Mouse (Mus musculus): ENCODE measurements at regions not wholly inside any gene's neighbourhood (a gene's known extent, or its start where the extent isn't known, plus 50 kb on each side); places are given as distances from the start of the nearest gene placed in this dataset.

DNA sequence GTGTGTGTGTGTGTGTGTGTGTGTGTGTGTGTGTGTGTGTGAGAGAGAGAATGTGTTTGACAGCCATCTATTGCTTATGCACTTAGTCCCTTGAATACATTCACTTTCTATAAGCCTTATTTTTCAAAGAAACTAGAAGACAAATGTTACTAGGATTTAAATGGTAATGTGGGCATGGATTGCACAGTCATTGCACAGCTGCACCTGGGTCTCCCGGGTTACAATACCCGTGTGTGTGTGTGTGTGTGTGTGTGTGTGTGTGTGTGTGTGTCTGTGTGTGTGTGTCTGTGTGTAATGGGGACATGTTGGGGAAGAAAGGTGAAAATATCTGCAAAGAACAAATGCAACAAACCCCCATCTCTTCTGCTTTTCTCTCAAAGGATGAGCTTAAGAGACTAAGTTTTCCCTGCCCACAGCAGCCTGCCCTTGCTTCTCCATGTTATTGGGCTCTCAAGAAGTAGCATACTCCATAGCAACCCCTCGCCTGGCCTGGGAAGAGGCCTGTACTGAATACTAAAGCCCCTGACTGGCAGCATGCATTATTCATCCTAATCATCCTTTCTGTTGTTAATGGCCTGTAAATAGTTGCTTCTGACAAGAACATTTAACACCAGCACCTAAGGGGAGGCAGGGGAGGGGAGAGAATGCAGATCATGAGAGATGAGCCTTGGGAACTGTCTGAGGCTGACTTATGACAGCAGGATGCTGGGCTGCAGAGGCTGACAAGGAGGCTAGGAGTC lies 467.8 kb upstream of the Mctp2 start:
- ATAC-seq: peak; percentile 91
- Histone ChIP-seq H3K4me1 (peaks cover 11% of the 10 kb centered on the region), H3K27me3 (no peaks in the 10 kb centered on the region), H3K27ac (peak overlapping the region; percentile 44), H3K9ac (no peak overlapping the region), H3K4me2 (no peak overlapping the region), H3K36me3 (ENCODE audit: poor library complexity, severe bottlenecking) (no peaks in the 10 kb centered on the region), H3K9me3 (replicated peaks) (no peaks in the 10 kb centered on the region), H3K4me3 (no peak overlapping the region)
- WGBS: 37% methylated on average over 3 of the region's 3 CpGs

DNA sequence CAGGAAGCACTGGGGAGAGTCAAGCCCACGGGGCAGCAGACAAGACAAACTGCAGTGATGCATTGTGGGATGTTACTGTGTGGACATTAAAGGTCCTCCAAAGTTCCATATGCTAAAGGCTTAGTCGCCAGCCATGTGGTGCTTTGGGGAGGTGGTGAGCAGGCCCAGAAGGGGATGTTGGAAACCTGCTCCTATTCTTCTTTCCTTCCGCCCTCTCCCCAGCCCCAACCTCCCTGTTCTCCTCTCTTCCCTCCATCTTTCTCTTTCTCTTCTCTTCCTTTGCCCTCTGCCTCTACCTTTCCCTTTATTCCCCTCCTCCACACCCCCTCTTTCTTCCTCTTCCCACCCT lies 468.3 kb upstream of the Mctp2 start:
- 49% methylated on average over 3 of the region's 3 CpGs for WGBS
- H3K4me2 ChIP-seq: no peak overlapping the region
- H3K9me3 ChIP-seq (replicated peaks): no peaks in the 10 kb centered on the region
- H3K36me3 ChIP-seq (ENCODE audit: poor library complexity, severe bottlenecking): no peaks in the 10 kb centered on the region
- ATAC-seq: no peak
- H3K27me3 ChIP-seq: no peaks in the 10 kb centered on the region
- no peak overlapping the region for H3K9ac ChIP-seq
- no peak overlapping the region for H3K4me3 ChIP-seq
- peak overlapping the region; percentile 44 for H3K27ac ChIP-seq
- peaks cover 11% of the 10 kb centered on the region for H3K4me1 ChIP-seq

DNA sequence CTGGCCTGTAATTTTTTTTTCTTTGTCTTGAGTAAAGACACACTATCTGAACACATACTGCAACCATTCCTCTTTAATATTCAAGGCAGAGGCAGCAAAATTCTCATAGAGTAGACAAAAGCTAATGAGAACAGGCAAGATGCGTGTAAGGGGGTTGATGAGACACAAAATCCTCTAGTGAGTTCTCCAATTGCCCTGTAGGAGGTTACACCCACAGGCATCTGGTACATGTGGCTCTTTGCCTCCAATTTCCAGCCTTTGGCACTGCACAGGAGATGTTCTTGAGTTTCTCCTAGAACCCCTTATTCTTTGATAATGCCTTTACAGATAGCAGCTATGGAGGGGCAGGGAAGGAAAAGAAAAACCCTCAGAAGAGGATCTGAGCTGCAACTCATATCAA lies 480.9 kb upstream of the Mctp2 start:
- 75% methylated on average over 1 of the region's 1 CpGs for WGBS
- Histone ChIP-seq H3K36me3 (ENCODE audit: poor library complexity, severe bottlenecking) (no peaks in the 10 kb centered on the region), H3K4me2 (no peak overlapping the region), H3K9me3 (replicated peaks) (no peaks in the 10 kb centered on the region), H3K4me1 (no peaks in the 10 kb centered on the region), H3K27ac (no peak overlapping the region), H3K4me3 (no peak overlapping the region), H3K27me3 (no peaks in the 10 kb centered on the region), H3K9ac (no peak overlapping the region)
- no peak for ATAC-seq

DNA sequence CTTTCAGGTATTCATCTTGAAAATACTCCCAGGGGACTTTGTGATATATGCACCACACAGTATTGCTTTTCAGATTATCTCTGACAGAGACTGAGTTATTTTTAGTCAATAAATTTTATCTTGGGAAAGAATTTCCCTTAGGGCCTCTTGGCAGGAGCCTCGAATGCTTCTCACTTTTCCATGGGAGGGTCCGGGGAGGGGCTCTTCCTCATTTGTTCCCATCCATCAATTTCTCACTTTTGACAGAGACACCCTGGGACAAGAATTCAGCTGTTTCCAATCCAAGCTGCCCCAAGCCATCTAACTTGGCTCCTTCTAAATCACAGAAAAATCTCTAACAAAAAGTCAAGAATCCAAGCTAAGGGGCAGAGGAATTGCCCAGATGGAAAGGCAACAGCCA lies 481.9 kb upstream of the Mctp2 start:
- H3K27me3 ChIP-seq: no peaks in the 10 kb centered on the region
- H3K9ac ChIP-seq: no peak overlapping the region
- no peak overlapping the region for H3K27ac ChIP-seq
- H3K9me3 ChIP-seq (replicated peaks): no peaks in the 10 kb centered on the region
- WGBS: 65% methylated on average over 2 of the region's 2 CpGs
- no peak overlapping the region for H3K4me3 ChIP-seq
- no peaks in the 10 kb centered on the region for H3K36me3 ChIP-seq (ENCODE audit: poor library complexity, severe bottlenecking)
- H3K4me2 ChIP-seq: no peak overlapping the region
- no peaks in the 10 kb centered on the region for H3K4me1 ChIP-seq
- no peak for ATAC-seq

DNA sequence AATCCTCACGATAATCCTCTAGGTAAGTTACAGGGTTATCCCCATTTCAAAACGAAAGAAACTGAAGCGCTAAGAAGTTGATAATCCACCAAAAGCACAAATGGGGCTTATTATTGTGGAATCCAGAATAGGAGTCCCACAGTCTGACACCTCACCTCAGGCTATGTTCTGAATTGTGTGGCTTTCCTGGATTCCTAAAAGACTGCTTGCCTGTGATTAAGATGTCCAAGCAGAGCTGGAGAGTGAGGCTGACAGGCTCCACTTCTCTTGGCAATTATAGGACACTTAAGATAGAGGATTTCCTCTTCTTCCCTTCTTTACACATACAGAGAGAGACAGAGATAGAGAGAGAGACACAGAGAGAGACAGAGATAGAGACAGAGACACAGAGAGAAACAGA lies 515.7 kb upstream of the Mctp2 start:
- Histone ChIP-seq H3K27ac (no peak overlapping the region), H3K4me1 (no peaks in the 10 kb centered on the region), H3K36me3 (ENCODE audit: poor library complexity, severe bottlenecking) (no peaks in the 10 kb centered on the region), H3K9ac (no peak overlapping the region), H3K27me3 (no peaks in the 10 kb centered on the region), H3K4me3 (no peak overlapping the region), H3K4me2 (no peak overlapping the region), H3K9me3 (replicated peaks) (no peaks in the 10 kb centered on the region)
- no peak for ATAC-seq
- 82% methylated on average over 3 of the region's 3 CpGs for WGBS

DNA sequence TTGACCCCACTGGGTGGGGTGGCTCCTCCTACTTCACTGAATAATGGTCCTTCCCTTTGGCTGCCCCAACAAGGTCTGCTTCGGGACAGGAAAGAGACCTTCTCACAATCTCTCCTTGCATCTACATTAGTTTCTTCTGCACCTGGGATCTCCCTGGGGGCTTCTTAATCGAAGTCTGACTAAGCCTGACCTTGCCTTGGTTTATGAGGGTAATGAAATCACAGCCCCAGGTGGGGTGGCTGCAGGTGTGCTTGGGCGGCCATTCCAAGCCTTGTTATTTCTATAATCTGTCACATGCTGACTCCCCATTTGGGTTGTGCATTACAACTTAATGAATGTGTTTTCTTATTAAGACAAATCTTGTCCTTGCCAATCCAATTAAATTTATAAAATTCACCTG lies 520.2 kb upstream of the Mctp2 start:
- 84% methylated on average over 3 of the region's 3 CpGs for WGBS
- no peak for ATAC-seq
- no peak overlapping the region for H3K4me2 ChIP-seq

DNA sequence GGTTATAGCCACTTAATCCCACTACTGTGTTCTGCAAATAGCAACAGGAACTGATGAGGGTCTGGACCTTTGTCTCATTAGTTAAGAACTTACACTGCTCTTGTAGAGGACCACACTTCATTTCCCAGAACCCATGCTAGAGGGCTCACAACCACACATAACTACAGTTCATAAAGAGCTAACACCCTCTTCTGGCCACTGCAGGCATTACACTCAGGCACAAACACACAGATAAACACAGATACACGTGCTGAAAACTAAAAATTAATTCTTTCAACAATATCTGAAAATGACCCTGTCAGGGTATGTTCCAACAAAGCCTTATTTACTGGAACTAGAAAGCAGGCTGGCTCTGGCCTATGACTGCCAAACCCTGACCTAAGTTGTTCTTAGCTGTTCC lies 529.0 kb upstream of the Mctp2 start:
- Histone ChIP-seq H3K27ac (no peak overlapping the region), H3K9me3 (replicated peaks) (no peaks in the 10 kb centered on the region), H3K4me1 (peaks cover 30% of the 10 kb centered on the region), H3K4me3 (no peak overlapping the region), H3K27me3 (no peaks in the 10 kb centered on the region), H3K9ac (no peak overlapping the region), H3K4me2 (no peak overlapping the region), H3K36me3 (ENCODE audit: poor library complexity, severe bottlenecking) (no peaks in the 10 kb centered on the region)
- no peak for ATAC-seq
- 90% methylated on average over 1 of the region's 1 CpGs for WGBS

More for the DNA sequence above, 520.2 kb upstream of the Mctp2 start:
- Histone ChIP-seq H3K9ac (no peak overlapping the region), H3K36me3 (ENCODE audit: poor library complexity, severe bottlenecking) (no peaks in the 10 kb centered on the region), H3K9me3 (replicated peaks) (peaks cover 5% of the 10 kb centered on the region), H3K27ac (no peak overlapping the region), H3K4me1 (no peaks in the 10 kb centered on the region), H3K4me3 (no peak overlapping the region), H3K27me3 (no peaks in the 10 kb centered on the region)

DNA sequence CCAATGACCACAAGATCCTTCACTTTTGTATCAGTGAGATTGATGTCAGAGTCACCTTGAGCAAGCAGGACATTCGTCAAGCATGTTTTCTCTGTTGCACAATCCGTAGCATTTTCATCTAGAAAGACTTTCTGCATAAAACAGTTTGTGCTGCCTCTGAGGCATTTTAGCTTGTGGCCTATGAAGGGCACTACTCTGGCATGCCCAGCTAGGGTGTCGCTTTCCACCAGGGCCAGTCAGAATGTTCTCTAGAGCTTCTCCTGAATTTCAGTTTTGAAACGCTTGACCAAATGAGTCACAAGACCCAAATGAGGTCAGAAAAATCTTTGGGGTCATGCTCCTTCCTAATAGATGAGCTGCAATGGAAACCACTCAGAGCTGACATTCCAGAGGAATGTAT lies 529.6 kb upstream of the Mctp2 start:
- no peaks in the 10 kb centered on the region for H3K9me3 ChIP-seq (replicated peaks)
- H3K9ac ChIP-seq: no peak overlapping the region
- no peaks in the 10 kb centered on the region for H3K27me3 ChIP-seq
- no peaks in the 10 kb centered on the region for H3K36me3 ChIP-seq (ENCODE audit: poor library complexity, severe bottlenecking)
- H3K4me1 ChIP-seq: peaks cover 30% of the 10 kb centered on the region
- ATAC-seq: no peak
- WGBS: 83% methylated on average over 4 of the region's 4 CpGs
- no peak overlapping the region for H3K27ac ChIP-seq
- no peak overlapping the region for H3K4me3 ChIP-seq
- no peak overlapping the region for H3K4me2 ChIP-seq

DNA sequence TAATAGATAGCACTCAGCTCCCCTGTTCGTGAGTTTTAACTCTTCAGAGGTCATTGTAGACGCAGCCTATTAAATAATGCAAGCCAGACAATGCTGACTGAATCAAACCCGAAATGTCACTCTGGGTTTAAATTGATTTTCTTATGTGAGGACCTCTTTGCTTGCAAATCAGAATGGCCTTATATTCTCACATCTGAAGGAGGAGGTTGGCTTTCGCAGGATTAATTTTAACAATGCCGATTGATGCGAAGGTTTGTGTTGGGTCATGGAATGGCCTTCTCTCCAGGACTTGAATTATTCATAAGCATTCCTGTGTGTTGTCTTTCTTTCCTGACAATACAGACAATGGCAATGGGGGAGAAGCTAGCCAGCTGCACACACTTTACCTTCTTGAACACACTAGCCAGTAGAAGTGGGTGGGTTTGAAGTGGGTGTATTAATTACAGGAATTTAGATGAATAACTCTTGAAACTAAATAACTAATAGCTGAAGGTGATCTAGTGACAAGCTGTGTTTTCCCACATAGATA lies 530.1 kb upstream of the Mctp2 start:
- no peaks in the 10 kb centered on the region for H3K27me3 ChIP-seq
- H3K27ac ChIP-seq: peak overlapping the region; percentile 27; the same call in 1 of the 2 replicates
- 34% methylated on average over 6 of the region's 6 CpGs for WGBS
- H3K4me1 ChIP-seq: peaks cover 30% of the 10 kb centered on the region
- H3K36me3 ChIP-seq (ENCODE audit: poor library complexity, severe bottlenecking): no peaks in the 10 kb centered on the region
- H3K9me3 ChIP-seq (replicated peaks): no peaks in the 10 kb centered on the region
- no peak overlapping the region for H3K4me3 ChIP-seq
- no peak overlapping the region for H3K4me2 ChIP-seq
- ATAC-seq: no peak
- no peak overlapping the region for H3K9ac ChIP-seq

DNA sequence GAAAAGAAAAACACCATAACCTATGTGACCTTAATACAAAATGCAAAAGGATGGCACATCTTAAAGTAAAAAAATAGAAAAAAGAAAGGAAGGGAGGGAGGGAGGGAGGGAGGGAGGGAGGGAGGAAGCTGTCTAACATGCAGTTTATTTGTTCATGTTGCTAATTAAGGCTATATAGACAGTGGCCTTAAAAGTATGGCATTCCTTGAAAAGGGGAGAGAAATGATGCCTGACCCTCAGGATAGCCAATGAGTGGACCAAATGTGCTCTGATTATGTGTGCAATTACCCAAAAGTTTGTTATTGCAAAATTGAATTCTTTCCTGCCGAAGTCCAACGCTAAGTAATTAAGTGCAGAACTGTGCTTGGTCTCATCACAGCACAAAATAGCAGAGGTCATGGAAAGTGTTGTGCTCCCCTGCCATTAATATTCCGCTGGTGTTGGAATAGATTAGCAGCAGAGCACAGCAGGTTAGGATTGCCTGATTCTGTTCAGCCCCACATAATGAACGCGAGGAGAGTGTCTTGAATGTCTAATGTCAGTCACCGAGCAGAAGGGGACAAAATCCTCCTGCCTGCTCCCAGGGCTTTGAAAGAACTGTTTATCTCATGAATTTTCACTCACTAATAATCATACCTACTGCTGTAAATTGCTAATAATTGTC lies 531.7 kb upstream of the Mctp2 start:
- H3K27me3 ChIP-seq: no peaks in the 10 kb centered on the region
- no peak overlapping the region for H3K4me3 ChIP-seq
- no peak overlapping the region for H3K9ac ChIP-seq
- no peaks in the 10 kb centered on the region for H3K36me3 ChIP-seq (ENCODE audit: poor library complexity, severe bottlenecking)
- H3K4me1 ChIP-seq: peaks cover 30% of the 10 kb centered on the region
- peak; percentile 90 for ATAC-seq
- H3K9me3 ChIP-seq (replicated peaks): no peaks in the 10 kb centered on the region
- WGBS: 2% methylated on average over 6 of the region's 6 CpGs
- H3K4me2 ChIP-seq: peak overlapping the region; percentile 28
- H3K27ac ChIP-seq: peak overlapping the region; percentile 78

DNA sequence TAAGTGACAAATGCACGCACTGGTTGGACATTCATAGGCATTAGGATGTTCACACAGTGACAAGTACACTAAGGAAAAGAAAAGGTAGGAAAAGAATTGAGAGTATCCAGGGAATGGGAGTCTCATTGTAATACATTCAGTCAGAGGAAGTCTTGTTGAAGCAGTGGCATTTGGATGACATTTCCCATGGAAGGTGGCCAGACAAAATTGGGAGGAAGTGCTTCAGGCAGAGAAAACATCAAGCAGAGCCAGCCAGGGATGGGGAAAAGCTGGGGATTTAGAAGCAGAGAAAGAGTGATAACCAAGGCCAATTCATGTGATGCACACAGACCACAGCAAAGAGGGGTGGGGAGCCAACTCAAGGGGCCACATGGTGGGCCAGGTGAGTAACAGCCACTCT lies 524.0 kb upstream of the Rgma start:
- 89% methylated on average over 1 of the region's 1 CpGs for WGBS
- no peak overlapping the region for H3K4me3 ChIP-seq

DNA sequence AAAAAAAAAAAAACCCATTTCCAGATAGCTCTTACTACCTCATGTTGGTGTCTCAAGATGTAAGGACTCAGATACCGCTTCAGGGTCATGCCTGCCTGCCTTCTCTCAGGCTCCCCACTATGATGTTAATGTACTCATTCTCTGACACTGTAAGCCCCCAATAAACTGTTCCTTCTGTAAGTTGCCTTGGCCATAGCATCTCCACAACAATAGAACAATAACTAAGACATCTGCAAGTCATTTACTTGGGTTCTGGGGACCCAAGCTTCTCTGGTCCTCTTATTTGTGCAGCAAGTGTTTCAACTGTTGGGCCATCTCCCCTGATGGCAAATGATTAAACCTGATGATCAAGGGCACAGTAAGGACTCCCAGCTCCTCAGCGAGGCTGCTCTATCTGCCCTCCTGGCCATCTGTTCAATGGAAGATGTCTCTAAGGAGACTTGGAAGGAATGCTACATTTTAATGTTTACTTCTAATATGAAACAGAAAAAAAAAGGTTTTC lies 520.8 kb upstream of the Rgma start:
- no peaks in the 10 kb centered on the region for H3K27me3 ChIP-seq
- H3K27ac ChIP-seq: no peak overlapping the region
- H3K36me3 ChIP-seq (ENCODE audit: poor library complexity, severe bottlenecking): no peaks in the 10 kb centered on the region
- no peak overlapping the region for H3K4me3 ChIP-seq
- 77% methylated on average over 2 of the region's 2 CpGs for WGBS
- H3K9ac ChIP-seq: no peak overlapping the region
- ATAC-seq: no peak
- no peaks in the 10 kb centered on the region for H3K9me3 ChIP-seq (replicated peaks)
- no peak overlapping the region for H3K4me2 ChIP-seq
- H3K4me1 ChIP-seq: no peaks in the 10 kb centered on the region

More for the DNA sequence above, 524.0 kb upstream of the Rgma start:
- H3K27ac ChIP-seq: no peak overlapping the region
- no peak for ATAC-seq
- H3K4me1 ChIP-seq: no peaks in the 10 kb centered on the region
- H3K9me3 ChIP-seq (replicated peaks): no peaks in the 10 kb centered on the region
- no peaks in the 10 kb centered on the region for H3K36me3 ChIP-seq (ENCODE audit: poor library complexity, severe bottlenecking)
- no peaks in the 10 kb centered on the region for H3K27me3 ChIP-seq
- no peak overlapping the region for H3K9ac ChIP-seq
- no peak overlapping the region for H3K4me2 ChIP-seq

Data from forebrain, embryonic 13.5 days (tissue).